Mouse (Mus musculus): ENCODE data around the gene Gpr156. TPM values are rescaled to one million over a fixed set of nuclear protein-coding genes. Genes with fewer than 3 reads are reported as not detected.

The Gpr156 gene
- polyA plus RNA-seq (2014; fragmentation: Illumina TruSeq; extraction: RNeasy Lipid Tissue Mini Kit (QIAGEN cat#74804)), result 0.11 TPM

GRCm38 (mm10) chr16:37916138-37916817, at the start of gene Gpr156:
Gene Gpr156, plus strand, starts transcription at chr16:37916496.

GRCm38 (mm10) chr16:37867791-37868505, 48.3 kb upstream of the Gpr156 start, which contains the start of gene Lrrc58:
Gene Lrrc58, plus strand, starts transcription at chr16:37868389.

Other genes with a start within 250 kb of the Gpr156 start
- 108 TPM for gene Fstl1, start 139.6 kb upstream of the Gpr156 start, polyA plus RNA-seq (2014; fragmentation: Illumina TruSeq; extraction: RNeasy Lipid Tissue Mini Kit (QIAGEN cat#74804))
- not detected for gene Gm36028, start 55.4 kb upstream of the Gpr156 start, polyA plus RNA-seq (2014; fragmentation: Illumina TruSeq; extraction: RNeasy Lipid Tissue Mini Kit (QIAGEN cat#74804))
- 112 TPM for gene Lrrc58, start 48.1 kb upstream of the Gpr156 start, polyA plus RNA-seq (2014; fragmentation: Illumina TruSeq; extraction: RNeasy Lipid Tissue Mini Kit (QIAGEN cat#74804))
- 111 TPM for gene Gsk3b, start 172.5 kb downstream of the Gpr156 start, polyA plus RNA-seq (2014; fragmentation: Illumina TruSeq; extraction: RNeasy Lipid Tissue Mini Kit (QIAGEN cat#74804))

All from ovary, adult 10 weeks (tissue).